Mouse (Mus musculus) CD4-positive naive resting alpha-beta T cell, adult 57 days (primary cell): Measurements from ENCODE around the gene Tbc1d1. TPM values are rescaled to one million over a fixed set of nuclear protein-coding genes. Genes with fewer than 3 reads are reported as not detected.

Experiments
- total RNA-seq: library from RNA; stranded (reverse); gene quantifications from one replicate; pipeline ENCODE4 v1.2.4, GENCODE M21; 2023

The Tbc1d1 gene
- total RNA-seq: 93.1 TPM

DNA sequence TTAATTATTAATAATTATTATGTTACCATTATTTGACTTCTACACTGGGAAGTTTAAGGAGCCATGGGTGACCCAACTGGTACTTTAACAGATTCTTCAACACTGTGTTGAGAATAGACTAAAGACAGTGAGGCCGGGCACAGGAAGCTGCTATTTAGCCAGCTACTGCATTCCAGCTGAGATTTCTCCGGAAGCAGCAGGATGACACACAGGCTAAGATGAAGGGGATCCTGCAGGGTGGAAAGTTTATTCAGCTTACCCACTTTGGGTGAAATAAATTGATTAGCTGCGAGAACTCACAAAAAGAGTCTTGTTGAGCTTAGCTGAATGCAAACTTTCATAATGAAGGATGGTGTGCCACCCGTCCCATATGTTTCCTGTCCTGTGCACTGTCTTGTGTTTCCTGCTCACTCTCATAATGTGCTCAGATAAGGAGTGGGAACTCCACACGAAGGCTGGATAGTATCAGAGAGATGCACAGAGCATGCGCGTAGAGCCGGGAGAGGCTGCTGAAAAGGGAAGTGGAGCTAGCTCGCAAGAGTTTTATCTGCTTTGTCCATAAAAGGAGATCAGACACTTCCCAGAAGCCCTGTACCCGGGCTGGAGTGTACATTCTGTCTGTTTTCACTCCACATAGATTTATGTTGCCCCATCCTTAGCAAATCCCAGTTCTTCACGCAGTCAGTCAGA, at the start of gene Tbc1d1:
Gene Tbc1d1, plus strand, starts transcription at position 445 of the 690 bp plus-strand sequence.

Other genes with a start within 250 kb of the Tbc1d1 start
- gene Rell1, start 187.4 kb upstream of the Tbc1d1 start, total RNA-seq: 21.6 TPM
- 20.6 TPM for gene Pgm2, start 63.4 kb upstream of the Tbc1d1 start, total RNA-seq